Mouse (Mus musculus): ENCODE measurements around the gene Ppie. TPM values are rescaled to one million over a fixed set of nuclear protein-coding genes. Genes with fewer than 3 reads are reported as not detected.
A peak's percentile ranks its signal among the peaks of the same experiment; 100 is the strongest.
"Not testable (repeated sequence)": the region's sequence is repeated elsewhere in the genome, so short reads cannot be mapped to it uniquely, and the experiment has no call there.

Ppie gene
- total RNA-seq, 2 experiments from 2014 or later, result 20.9 to 23.5 TPM

GRCm38 (mm10) chr4:123116640-123117039 is 23.1 kb downstream of the Ppie start:
- DNase-seq; intact Hi-C loops (cut with DNase I): not testable (repeated sequence)

GRCm38 (mm10) chr4:123116011-123116410 is 23.7 kb downstream of the Ppie start, which contains the start of gene Oxct2b:
TSS of gene Oxct2b (plus strand) at chr4:123116266.
- intact Hi-C loops (cut with DNase I), result no loop called here

GRCm38 (mm10) chr4:123114651-123115050 is 25.1 kb downstream of the Ppie start:
- intact Hi-C loops (cut with DNase I); DNase-seq: not testable (repeated sequence)

More at GRCm38 (mm10) chr4:123116011-123116410, 23.7 kb downstream of the Ppie start, which contains the start of gene Oxct2b:
- DNase-seq, result no peak

GRCm38 (mm10) chr4:123112216-123112764 is 27.5 kb downstream of the Ppie start:
- DNase-seq, result no peak
- intact Hi-C loops (cut with DNase I), result no loop called here

- intact Hi-C loops (cut with DNase I); DNase-seq: not testable (repeated sequence)
Measured at GRCm38 (mm10) chr4:123111275-123111983, 28.3 kb downstream of the Ppie start.

GRCm38 (mm10) chr4:123110751-123111150 is 29.0 kb downstream of the Ppie start:
- DNase-seq, result no peak
- intact Hi-C loops (cut with DNase I), result no loop called here

GRCm38 (mm10) chr4:123108056-123108455 is 31.7 kb downstream of the Ppie start:
- intact Hi-C loops (cut with DNase I), result no loop called here
- DNase-seq, result no peak

- intact Hi-C loops (cut with DNase I), result no loop called here
- no peak for DNase-seq
Measured at GRCm38 (mm10) chr4:123106864-123107263, 32.9 kb downstream of the Ppie start.

GRCm38 (mm10) chr4:123105929-123106328 is 33.8 kb downstream of the Ppie start:
- intact Hi-C loops (cut with DNase I); DNase-seq: not testable (repeated sequence)

GRCm38 (mm10) chr4:123105451-123105790 is 34.3 kb downstream of the Ppie start:
- intact Hi-C loops (cut with DNase I), result no loop called here
- no peak for DNase-seq

- no peak for DNase-seq
- intact Hi-C loops (cut with DNase I), result no loop called here
Measured at GRCm38 (mm10) chr4:123104651-123105450, 34.9 kb downstream of the Ppie start, which contains the start of gene Bmp8b. TSS of gene Bmp8b (plus strand) at chr4:123105165.

GRCm38 (mm10) chr4:123093869-123094268 is 45.9 kb downstream of the Ppie start:
- intact Hi-C loops (cut with DNase I), result no loop called here
- no peak for DNase-seq

- DNase-seq, result no peak
- intact Hi-C loops (cut with DNase I), result no loop called here
Measured at GRCm38 (mm10) chr4:123093064-123093776, 46.5 kb downstream of the Ppie start.

- intact Hi-C loops (cut with DNase I), result no loop called here
Measured at GRCm38 (mm10) chr4:123092621-123093020, 47.1 kb downstream of the Ppie start.

GRCm38 (mm10) chr4:123086381-123086780 is 53.4 kb downstream of the Ppie start:
- intact Hi-C loops (cut with DNase I), result no loop called here

More at GRCm38 (mm10) chr4:123092621-123093020, 47.1 kb downstream of the Ppie start:
- DNase-seq, result no peak

GRCm38 (mm10) chr4:123085290-123085689 is 54.5 kb downstream of the Ppie start:
- intact Hi-C loops (cut with DNase I), result no loop called here
- DNase-seq, result no peak

More at GRCm38 (mm10) chr4:123086381-123086780, 53.4 kb downstream of the Ppie start:
- no peak for DNase-seq

GRCm38 (mm10) chr4:123083323-123083902 is 56.3 kb downstream of the Ppie start:
- intact Hi-C loops (cut with DNase I), result loop anchor here (1.0 to 5.0 kb wide), 5 partner anchors 88 to 276 kb away; partner anchors contain the start of gene Mycl
- DNase-seq, result no peak

- DNase-seq, result peak; percentile 62 to 73
- intact Hi-C loops (cut with DNase I), result loop anchor here (1.0 to 5.0 kb wide), 5 partner anchors 87 to 275 kb away; partner anchors contain the start of gene Mycl
Measured at GRCm38 (mm10) chr4:123082283-123083163, 57.2 kb downstream of the Ppie start.

- intact Hi-C loops (cut with DNase I), result loop anchor here (5.0 kb wide), 4 partner anchors 138 to 273 kb away; no protein-coding TSS in a partner anchor
- peak in 1 of 2 experiments; percentile 16 for DNase-seq
Measured at GRCm38 (mm10) chr4:123080791-123081190, 59.0 kb downstream of the Ppie start.
